ENCODE assay signal across 12 mouse cellular contexts in genomic region chr5:24320894-24321293, GRCm38 (mm10). TPM values are rescaled to one million over a fixed set of nuclear protein-coding genes. Genes with fewer than 3 reads are reported as not detected.
DNase-seq lines count a peak whose midpoint lies in the region; ATAC-seq and TF ChIP-seq lines count a peak whose summit lies in the region.
"Had no signal": no experiment of that assay in that cellular context is flagged by ENCODE, and none has a peak within 500 bp of the region (broad histone marks: within the 10 kb centered on the region; RNA-seq: fewer than 3 reads in every experiment).

No protein-coding gene starts in this region.

- no peak overlapping the region for H3K4me2 ChIP-seq in heart, embryonic 12.5 days
- peak overlapping the region; percentile 61 for H3K4me2 ChIP-seq in midbrain, embryonic 11.5 days
- no peak overlapping the region for H3K4me2 ChIP-seq in midbrain, postnatal 0 days (ENCODE audit: low read depth, low read length, poor library complexity, severe bottlenecking)
- H3K4me2 ChIP-seq in neural tube, embryonic 12.5 days (replicated peaks), result 0 out of 2 replicates have a peak overlapping the region, but pooled peaks have one; percentile 39

- no peak overlapping the region for H3K4me3 ChIP-seq in heart, embryonic 12.5 days
- peak overlapping the region; percentile 33 for H3K4me3 ChIP-seq in midbrain, embryonic 11.5 days (ENCODE audit: low read depth, low read length)
- no peak overlapping the region for H3K4me3 ChIP-seq in midbrain, postnatal 0 days (ENCODE audit: low read depth, low read length)
- H3K4me3 ChIP-seq in neural tube, embryonic 12.5 days, result no peak overlapping the region

- H3K27me3 ChIP-seq in heart, embryonic 12.5 days (replicated peaks), result peaks cover 9% of the 10 kb centered on the region; the same call in 1 of the 2 replicates
- peaks cover 2% of the 10 kb centered on the region; the same call in 1 of the 2 replicates for H3K27me3 ChIP-seq in midbrain, embryonic 11.5 days (ENCODE audit: control insufficient read depth, insufficient read depth, low read length)
- H3K27me3 ChIP-seq in midbrain, postnatal 0 days (ENCODE audit: insufficient read depth, low read length), result no peaks in the 10 kb centered on the region
- no peaks in the 10 kb centered on the region for H3K27me3 ChIP-seq in neural tube, embryonic 12.5 days (replicated peaks)

- peak overlapping the region; percentile 66 for H3K27ac ChIP-seq in heart, embryonic 12.5 days (ENCODE audit: poor library complexity, severe bottlenecking)
- H3K27ac ChIP-seq in midbrain, embryonic 11.5 days (ENCODE audit: low read depth, low read length), result 0 out of 2 replicates have a peak overlapping the region, but pooled peaks have one; percentile 2
- H3K27ac ChIP-seq in midbrain, postnatal 0 days (ENCODE audit: low read depth, low read length), result no peak overlapping the region
- H3K27ac ChIP-seq in neural tube, embryonic 12.5 days, result no peak overlapping the region

- WGBS in heart, embryonic 12.5 days, result 64% methylated on average over 5 of the region's 5 CpGs
- 47% methylated on average over 5 of the region's 5 CpGs for WGBS in midbrain, embryonic 11.5 days
- WGBS in midbrain, postnatal 0 days, result 55% methylated on average over 5 of the region's 5 CpGs
- WGBS in neural tube, embryonic 12.5 days, result 36% methylated on average over 5 of the region's 5 CpGs

- H3K9me3 ChIP-seq in heart, embryonic 12.5 days (replicated peaks), result no peaks in the 10 kb centered on the region
- no peaks in the 10 kb centered on the region for H3K9me3 ChIP-seq in midbrain, embryonic 11.5 days (ENCODE audit: control insufficient read depth, low read length)
- no peaks in the 10 kb centered on the region for H3K9me3 ChIP-seq in midbrain, postnatal 0 days (ENCODE audit: low read length)
- H3K9me3 ChIP-seq in neural tube, embryonic 12.5 days, result no peaks in the 10 kb centered on the region

- no peak for ATAC-seq in heart, embryonic 12.5 days (ENCODE audit: insufficient number of reproducible peaks, low FRiP score)
- no peak for ATAC-seq in midbrain, embryonic 11.5 days (ENCODE audit: low FRiP score)
- ATAC-seq in midbrain, postnatal 0 days (ENCODE audit: low FRiP score), result no peak
- ATAC-seq in neural tube, embryonic 12.5 days (ENCODE audit: low FRiP score, low read depth), result no peak
- ATAC-seq: CD4-positive, CD25-positive, alpha-beta regulatory T cell, adult 4 months had no signal

- no peak for TF ChIP-seq CTCF in midbrain, postnatal 0 days (IDR thresholded peaks at IDR 0.05)

- H3K36me3 ChIP-seq in heart, embryonic 12.5 days, result peaks cover 72% of the 10 kb centered on the region
- peaks cover 8% of the 10 kb centered on the region; the same call in 1 of the 2 replicates for H3K36me3 ChIP-seq in midbrain, embryonic 11.5 days (ENCODE audit: control insufficient read depth, insufficient read depth, low read length)
- H3K36me3 ChIP-seq in midbrain, postnatal 0 days (ENCODE audit: insufficient read depth, low read length), result peaks cover 25% of the 10 kb centered on the region
- peaks cover 20% of the 10 kb centered on the region for H3K36me3 ChIP-seq in neural tube, embryonic 12.5 days

- no peak for DNase-seq in heart, postnatal 4 days
- peak; percentile 90 for DNase-seq in midbrain, embryonic 11.5 days (ENCODE audit: low spot score, missing footprints)
- no peak for DNase-seq in midbrain, postnatal 0 days (ENCODE audit: low spot score)
- peak; percentile 0 for DNase-seq in heart, postnatal 25 days (ENCODE audit: low spot score)
- no peak for DNase-seq in liver
- DNase-seq in urinary bladder, postnatal 25 days (ENCODE audit: low spot score), result no peak
- DNase-seq: cerebellum, postnatal 14 days; liver, postnatal 0 days; spleen, adult 18-20 months had no signal

- H3K9ac ChIP-seq in heart, embryonic 12.5 days, result peak overlapping the region; percentile 52; the same call in 1 of the 2 replicates
- peak overlapping the region; percentile 88 for H3K9ac ChIP-seq in midbrain, embryonic 11.5 days (ENCODE audit: low read length)
- no peak overlapping the region for H3K9ac ChIP-seq in midbrain, postnatal 0 days (replicated peaks; ENCODE audit: low read length, poor library complexity, severe bottlenecking)
- H3K9ac ChIP-seq in neural tube, embryonic 12.5 days, result no peak overlapping the region
- H3K9ac ChIP-seq: liver, postnatal 0 days had no signal

- peaks cover 49% of the 10 kb centered on the region for H3K4me1 ChIP-seq in heart, embryonic 12.5 days (replicated peaks)
- peaks cover 32% of the 10 kb centered on the region for H3K4me1 ChIP-seq in midbrain, embryonic 11.5 days (ENCODE audit: control insufficient read depth, insufficient read depth, low read length)
- H3K4me1 ChIP-seq in midbrain, postnatal 0 days (ENCODE audit: insufficient read depth, low read length), result no peaks in the 10 kb centered on the region
- peaks cover 38% of the 10 kb centered on the region for H3K4me1 ChIP-seq in neural tube, embryonic 12.5 days

- intact Hi-C loops in heart, postnatal 25 days (cut with DNase I), result no loop called here

RNA-seq across cellular contexts. Expression of gene Kcnh2, which starts 30.5 kb away (rescaled TPM):
- 38.2 and 40.5 TPM in 2 replicates for polyA plus RNA-seq in heart, embryonic 12.5 days (2016; fragmentation: Nextera tagmentation; extraction: Ambion mirVana)
- total RNA-seq in heart, postnatal 4 days (2021), result 100 to 1,000 TPM; 108 to 118 TPM
- 12.5 and 16.2 TPM in 2 replicates for polyA plus RNA-seq in midbrain, embryonic 11.5 days (2014; fragmentation: Nextera tagmentation; extraction: Ambion mirVana)
- total RNA-seq in midbrain, postnatal 0 days (2014; rRNA removed), result 46.9 and 60.2 TPM in 2 replicates
- polyA plus RNA-seq in midbrain, postnatal 0 days (2015; fragmentation: Nextera tagmentation; extraction: Ambion mirVana), result 10.1 and 11.1 TPM in 2 replicates
- 10 to 100 TPM; 62.4 to 67.2 TPM for total RNA-seq in heart, postnatal 25 days (2021)
- polyA plus RNA-seq in neural tube, embryonic 12.5 days (2016; fragmentation: Nextera tagmentation; extraction: Ambion mirVana), result 15.1 and 18.6 TPM in 2 replicates

RNA-seq across cellular contexts. Expression of gene Nos3, which starts 43.7 kb away (rescaled TPM):
- 45.9 and 46.9 TPM in 2 replicates for polyA plus RNA-seq in heart, embryonic 12.5 days (2016; fragmentation: Nextera tagmentation; extraction: Ambion mirVana)
- total RNA-seq in heart, postnatal 4 days (2021), result 10 to 100 TPM; 39.5 to 40.6 TPM
- polyA plus RNA-seq in midbrain, embryonic 11.5 days (2014; fragmentation: Nextera tagmentation; extraction: Ambion mirVana), result 4.9 and 5.5 TPM in 2 replicates
- total RNA-seq in midbrain, postnatal 0 days (2014; rRNA removed), result 11.0 and 14.2 TPM in 2 replicates
- polyA plus RNA-seq in midbrain, postnatal 0 days (2015; fragmentation: Nextera tagmentation; extraction: Ambion mirVana), result 7.0 and 7.5 TPM in 2 replicates
- 10 to 100 TPM; 24.1 to 28.1 TPM for total RNA-seq in heart, postnatal 25 days (2021)
- 9.2 and 9.4 TPM in 2 replicates for polyA plus RNA-seq in neural tube, embryonic 12.5 days (2016; fragmentation: Nextera tagmentation; extraction: Ambion mirVana)

Comparison
In these comparisons a context has a peak if more than half of its experiments do, and no peak if none do; other contexts are left out.
1. H3K27ac ChIP-seq: peak in heart, embryonic 12.5 days (single experiment) and midbrain, embryonic 11.5 days (single experiment); none in midbrain, postnatal 0 days (single experiment) and neural tube, embryonic 12.5 days (single experiment).
2. H3K4me2 ChIP-seq: peak in midbrain, embryonic 11.5 days (single experiment) and neural tube, embryonic 12.5 days (single experiment); none in heart, embryonic 12.5 days (single experiment) and midbrain, postnatal 0 days (single experiment).
3. H3K9ac ChIP-seq: peak in heart, embryonic 12.5 days (single experiment) and midbrain, embryonic 11.5 days (single experiment); none in midbrain, postnatal 0 days (single experiment) and neural tube, embryonic 12.5 days (single experiment).
4. DNase-seq: peak in midbrain, embryonic 11.5 days (single experiment) and heart, postnatal 25 days (single experiment); none in heart, postnatal 4 days (single experiment), midbrain, postnatal 0 days (single experiment), liver (single experiment) and urinary bladder, postnatal 25 days (single experiment).